Mouse (Mus musculus): ENCODE measurements around the gene Mdm2. TPM values are rescaled to one million over a fixed set of nuclear protein-coding genes. Genes with fewer than 3 reads are reported as not detected.

Gene Mdm2
- polyA plus RNA-seq, 1 experiment from 2014 or later = 14.8 TPM

DNA sequence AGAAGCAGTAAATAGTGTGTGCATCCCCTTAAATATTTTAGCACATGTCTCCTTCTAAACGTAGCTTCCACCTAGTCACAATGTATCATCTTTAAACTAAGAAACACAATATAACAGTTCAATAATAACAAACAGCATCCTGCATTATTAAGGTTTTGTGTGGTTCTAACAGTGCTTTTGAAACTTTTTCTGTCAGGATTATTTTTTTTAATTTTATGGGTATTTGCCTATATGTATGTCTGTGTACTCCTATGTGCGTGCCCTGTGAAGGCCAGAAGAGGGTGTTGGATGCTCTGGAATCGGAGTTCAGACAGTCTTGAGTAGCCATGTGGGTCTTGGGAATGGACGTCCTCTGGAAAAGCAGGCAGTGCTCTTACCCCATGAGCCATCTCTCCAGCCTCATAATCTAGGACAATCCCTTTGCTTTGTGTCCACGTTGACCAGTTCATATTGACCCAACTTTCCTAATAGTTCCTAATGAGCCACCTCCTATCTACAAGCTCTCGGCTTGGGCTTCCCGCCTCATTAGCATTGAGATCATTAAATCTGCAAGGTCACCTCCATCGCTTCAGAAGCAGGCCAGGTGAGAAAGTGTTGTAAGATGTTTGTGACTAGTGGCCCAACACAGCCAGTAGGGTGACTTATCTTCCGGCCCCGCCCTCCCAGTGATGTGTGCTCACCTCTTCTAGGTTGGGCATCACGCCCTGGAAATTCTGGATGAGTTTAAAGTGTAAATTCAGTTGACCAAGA lies 61.1 kb downstream of the Mdm2 start:
- TF ChIP-seq EP300 (optimal IDR thresholded peaks at IDR 0.05) (no peak), CTCF (IDR thresholded peaks at IDR 0.05; ENCODE audit: low read depth) (no peak)
- ATAC-seq (ENCODE audit: low FRiP score, low TSS enrichment) (peak; percentile 31; the same call in 1 of the 2 replicates), DNase-seq (ENCODE audit: low spot score) (peak; percentile 43)

DNA sequence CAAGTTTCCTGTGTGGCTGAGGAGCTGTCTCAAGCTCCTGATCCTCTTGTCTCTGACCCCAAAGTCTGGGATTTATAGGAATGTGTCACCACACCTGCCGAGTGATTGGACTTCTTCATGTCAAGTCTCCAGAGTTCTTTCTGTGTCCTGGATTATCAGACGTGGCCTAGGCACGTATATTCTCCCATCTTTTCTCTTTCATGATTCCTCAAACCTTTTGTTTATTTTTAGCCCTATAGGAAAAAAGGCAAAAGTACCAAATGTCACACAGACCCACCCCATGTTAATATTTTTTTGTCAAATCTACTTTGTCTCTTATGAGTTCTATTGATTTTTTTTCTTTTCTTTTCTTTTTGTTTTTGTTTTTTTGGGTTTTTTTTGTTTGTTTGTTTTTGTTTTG lies 61.9 kb downstream of the Mdm2 start:
- TF ChIP-seq EP300 (optimal IDR thresholded peaks at IDR 0.05) (no peak), CTCF (IDR thresholded peaks at IDR 0.05; ENCODE audit: low read depth) (no peak)
- no peaks in the 10 kb centered on the region for H3K27me3 ChIP-seq (ENCODE audit: control insufficient read depth, insufficient read depth, low read length)
- H3K4me1 ChIP-seq (replicated peaks; ENCODE audit: control insufficient read depth, insufficient read depth) = no peaks in the 10 kb centered on the region
- no peak overlapping the region for H3K9ac ChIP-seq (ENCODE audit: low read length)
- no peak overlapping the region for H3K4me2 ChIP-seq (replicated peaks; ENCODE audit: low read depth)
- H3K27ac ChIP-seq (replicated peaks) = no peak overlapping the region
- ATAC-seq (ENCODE audit: low FRiP score, low TSS enrichment) (no peak), DNase-seq (ENCODE audit: low spot score) (no peak)
- 60% methylated on average over 3 of the region's 3 CpGs for WGBS
- no peaks in the 10 kb centered on the region for H3K9me3 ChIP-seq (ENCODE audit: control insufficient read depth, low read length)
- no peak overlapping the region for H3K4me3 ChIP-seq (ENCODE audit: low read depth, low read length)
- H3K36me3 ChIP-seq (ENCODE audit: control insufficient read depth, insufficient read depth, low read length) = no peaks in the 10 kb centered on the region

More for the DNA sequence above, 61.1 kb downstream of the Mdm2 start:
- no peaks in the 10 kb centered on the region for H3K27me3 ChIP-seq (ENCODE audit: control insufficient read depth, insufficient read depth, low read length)
- no peak overlapping the region for H3K9ac ChIP-seq (ENCODE audit: low read length)
- H3K4me1 ChIP-seq (replicated peaks; ENCODE audit: control insufficient read depth, insufficient read depth) = no peaks in the 10 kb centered on the region
- H3K9me3 ChIP-seq (ENCODE audit: control insufficient read depth, low read length) = no peaks in the 10 kb centered on the region
- no peak overlapping the region for H3K27ac ChIP-seq (replicated peaks)
- H3K4me2 ChIP-seq (replicated peaks; ENCODE audit: low read depth) = no peak overlapping the region
- 79% methylated on average over 11 of the region's 11 CpGs for WGBS
- no peak overlapping the region for H3K4me3 ChIP-seq (ENCODE audit: low read depth, low read length)
- H3K36me3 ChIP-seq (ENCODE audit: control insufficient read depth, insufficient read depth, low read length) = no peaks in the 10 kb centered on the region

DNA sequence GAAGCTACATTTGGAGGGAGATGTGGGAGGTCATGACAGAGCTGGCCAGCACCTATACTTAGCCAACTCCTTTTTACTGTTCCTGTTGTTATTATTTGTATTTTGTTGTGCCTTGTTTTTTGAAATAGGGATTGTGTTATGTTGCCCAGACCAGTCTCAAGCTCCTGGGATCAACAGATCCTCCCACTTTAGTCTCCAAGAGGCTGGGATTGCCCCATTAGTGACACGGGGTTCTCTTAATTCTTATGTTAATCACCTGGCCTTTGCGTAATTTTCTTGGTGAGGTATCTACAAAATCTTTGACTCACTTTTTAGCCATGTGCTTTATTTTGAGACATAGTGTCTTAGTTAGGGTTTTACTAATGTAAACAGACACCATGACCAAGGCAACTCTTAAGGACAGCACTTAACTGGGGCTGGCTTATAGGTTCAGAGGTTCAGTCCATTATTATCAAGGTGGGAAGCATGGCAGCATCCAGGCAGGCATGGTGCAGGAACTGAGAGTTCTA lies 62.5 kb downstream of the Mdm2 start:
- Histone ChIP-seq H3K27me3 (ENCODE audit: control insufficient read depth, insufficient read depth, low read length) (no peaks in the 10 kb centered on the region), H3K36me3 (ENCODE audit: control insufficient read depth, insufficient read depth, low read length) (no peaks in the 10 kb centered on the region), H3K27ac (replicated peaks) (no peak overlapping the region), H3K4me3 (ENCODE audit: low read depth, low read length) (no peak overlapping the region), H3K4me2 (replicated peaks; ENCODE audit: low read depth) (no peak overlapping the region), H3K4me1 (replicated peaks; ENCODE audit: control insufficient read depth, insufficient read depth) (no peaks in the 10 kb centered on the region), H3K9ac (ENCODE audit: low read length) (no peak overlapping the region), H3K9me3 (ENCODE audit: control insufficient read depth, low read length) (no peaks in the 10 kb centered on the region)
- TF ChIP-seq CTCF (IDR thresholded peaks at IDR 0.05; ENCODE audit: low read depth) (no peak), EP300 (optimal IDR thresholded peaks at IDR 0.05) (no peak)
- no peak for DNase-seq (ENCODE audit: low spot score)
- 80% methylated on average over 2 of the region's 2 CpGs for WGBS
- no peak for ATAC-seq (ENCODE audit: low FRiP score, low TSS enrichment)

DNA sequence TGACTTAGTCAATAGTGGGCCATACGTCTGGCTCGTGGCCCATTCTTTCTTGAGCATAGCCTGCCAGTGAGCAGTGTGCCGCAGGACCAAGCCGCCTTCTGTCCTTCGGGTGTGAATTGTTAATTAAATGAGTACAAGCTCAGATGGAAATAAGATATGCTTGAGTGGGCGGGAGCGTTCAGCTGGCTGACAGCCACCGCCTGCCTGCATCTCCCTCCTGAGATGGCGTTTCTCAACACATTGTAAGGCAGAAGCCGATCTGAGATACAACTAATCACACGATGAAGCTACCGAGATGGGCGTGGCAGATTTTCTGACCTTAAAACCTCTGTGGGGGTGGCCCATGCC lies 63.4 kb downstream of the Mdm2 start:
- Histone ChIP-seq H3K36me3 (ENCODE audit: control insufficient read depth, insufficient read depth, low read length) (no peaks in the 10 kb centered on the region), H3K27me3 (ENCODE audit: control insufficient read depth, insufficient read depth, low read length) (no peaks in the 10 kb centered on the region), H3K9me3 (ENCODE audit: control insufficient read depth, low read length) (no peaks in the 10 kb centered on the region), H3K27ac (replicated peaks) (no peak overlapping the region), H3K4me2 (replicated peaks; ENCODE audit: low read depth) (no peak overlapping the region), H3K4me3 (ENCODE audit: low read depth, low read length) (no peak overlapping the region), H3K9ac (ENCODE audit: low read length) (no peak overlapping the region), H3K4me1 (replicated peaks; ENCODE audit: control insufficient read depth, insufficient read depth) (no peaks in the 10 kb centered on the region)
- DNase-seq (ENCODE audit: low spot score) = peak; percentile 43
- TF ChIP-seq EP300 (optimal IDR thresholded peaks at IDR 0.05) (no peak), CTCF (IDR thresholded peaks at IDR 0.05; ENCODE audit: low read depth) (no peak)
- ATAC-seq (ENCODE audit: low FRiP score, low TSS enrichment) = peak; percentile 39
- WGBS = 68% methylated on average over 13 of the region's 13 CpGs

DNA sequence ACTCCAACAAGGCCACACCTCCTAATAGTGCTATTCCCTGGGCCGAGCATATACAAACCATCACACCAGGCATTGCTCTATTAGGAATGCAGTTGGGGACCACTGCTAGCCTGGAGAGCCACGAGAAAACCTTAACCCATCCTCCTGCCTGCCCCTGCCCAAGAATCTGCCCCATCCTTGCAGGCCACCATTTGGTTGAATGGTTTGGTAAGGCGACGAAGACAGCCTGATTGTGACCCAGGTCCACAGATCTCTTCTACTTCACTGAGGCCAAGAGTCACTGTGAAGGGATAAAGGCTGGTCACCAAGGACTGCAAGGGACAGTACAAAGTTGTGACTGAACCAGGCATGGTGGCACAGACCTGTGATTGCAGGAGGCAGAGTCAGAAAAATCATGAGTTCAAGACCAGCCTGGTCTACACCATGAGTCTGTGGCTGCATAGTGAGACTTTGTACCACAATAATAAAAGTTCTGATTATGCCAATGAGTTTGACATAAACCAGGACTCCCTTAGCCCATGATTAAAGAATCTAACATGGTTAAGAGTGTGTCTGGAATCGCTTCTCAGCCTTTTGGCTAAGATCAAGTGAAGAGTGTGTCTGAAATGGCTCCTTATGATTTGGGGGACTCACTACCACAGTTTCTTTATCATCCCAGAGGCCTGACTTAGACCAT lies 63.9 kb downstream of the Mdm2 start:
- WGBS = 90% methylated on average over 5 of the region's 5 CpGs
- H3K9ac ChIP-seq (ENCODE audit: low read length) = no peak overlapping the region
- no peaks in the 10 kb centered on the region for H3K9me3 ChIP-seq (ENCODE audit: control insufficient read depth, low read length)
- no peaks in the 10 kb centered on the region for H3K36me3 ChIP-seq (ENCODE audit: control insufficient read depth, insufficient read depth, low read length)
- H3K4me1 ChIP-seq (replicated peaks; ENCODE audit: control insufficient read depth, insufficient read depth) = no peaks in the 10 kb centered on the region
- TF ChIP-seq CTCF (IDR thresholded peaks at IDR 0.05; ENCODE audit: low read depth) (no peak), EP300 (optimal IDR thresholded peaks at IDR 0.05) (no peak)
- H3K4me3 ChIP-seq (ENCODE audit: low read depth, low read length) = no peak overlapping the region
- ATAC-seq (ENCODE audit: low FRiP score, low TSS enrichment) (0 out of 2 replicates have a peak, but pooled peaks have one; percentile 6), DNase-seq (ENCODE audit: low spot score) (no peak)
- H3K27ac ChIP-seq (replicated peaks) = no peak overlapping the region
- no peak overlapping the region for H3K4me2 ChIP-seq (replicated peaks; ENCODE audit: low read depth)
- no peaks in the 10 kb centered on the region for H3K27me3 ChIP-seq (ENCODE audit: control insufficient read depth, insufficient read depth, low read length)

DNA sequence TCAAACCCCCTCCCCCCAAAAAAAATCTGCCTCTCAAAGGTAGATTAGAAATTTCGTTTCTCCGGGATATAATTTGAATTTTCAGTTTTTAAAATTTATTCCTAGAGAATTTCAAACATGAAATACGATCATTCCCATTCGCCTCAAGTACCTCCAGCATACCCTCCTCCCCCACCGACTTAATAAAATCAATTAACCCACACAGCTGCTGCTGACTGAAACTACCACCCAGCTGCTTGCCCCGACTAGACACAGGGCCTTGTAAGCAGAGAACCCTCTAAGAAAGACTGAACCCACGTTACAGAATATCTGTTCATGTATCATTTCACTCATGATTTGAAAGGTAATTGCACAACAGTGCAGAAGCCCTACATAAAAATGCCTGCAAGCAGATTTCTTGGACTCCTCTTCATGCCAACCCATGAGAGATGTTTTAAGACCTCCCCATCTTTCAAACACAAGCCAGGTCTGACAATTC lies 65.0 kb downstream of the Mdm2 start:
- no peak overlapping the region for H3K4me3 ChIP-seq (ENCODE audit: low read depth, low read length)
- ATAC-seq (ENCODE audit: low FRiP score, low TSS enrichment) = no peak
- 80% methylated on average over 7 of the region's 7 CpGs for WGBS
- H3K9ac ChIP-seq (ENCODE audit: low read length) = no peak overlapping the region
- DNase-seq (ENCODE audit: low spot score) = no peak
- no peaks in the 10 kb centered on the region for H3K9me3 ChIP-seq (ENCODE audit: control insufficient read depth, low read length)
- H3K27ac ChIP-seq (replicated peaks) = no peak overlapping the region
- TF ChIP-seq EP300 (optimal IDR thresholded peaks at IDR 0.05) (no peak), CTCF (IDR thresholded peaks at IDR 0.05; ENCODE audit: low read depth) (no peak)
- H3K4me2 ChIP-seq (replicated peaks; ENCODE audit: low read depth) = no peak overlapping the region
- H3K36me3 ChIP-seq (ENCODE audit: control insufficient read depth, insufficient read depth, low read length) = no peaks in the 10 kb centered on the region
- H3K4me1 ChIP-seq (replicated peaks; ENCODE audit: control insufficient read depth, insufficient read depth) = no peaks in the 10 kb centered on the region
- no peaks in the 10 kb centered on the region for H3K27me3 ChIP-seq (ENCODE audit: control insufficient read depth, insufficient read depth, low read length)

Measured in stomach, postnatal 0 days (tissue).